Mouse (Mus musculus): ENCODE data around the gene Myh2. TPM values are rescaled to one million over a fixed set of nuclear protein-coding genes. Genes with fewer than 3 reads are reported as not detected.

Gene Myh2
- polyA plus RNA-seq, 1 experiment from 2014 or later = not detected

GRCm38 (mm10) chr11:67141031-67141430 is 29.8 kb upstream of the Myh2 start:
- no peak for ATAC-seq (ENCODE audit: insufficient read depth)

GRCm38 (mm10) chr11:67142047-67142446 is 28.8 kb upstream of the Myh2 start:
- H3K27me3 ChIP-seq (ENCODE audit: insufficient read depth, low read length) = no peaks in the 10 kb centered on the region
- no peak for TF ChIP-seq CTCF (IDR thresholded peaks at IDR 0.05; ENCODE audit: low read depth)
- no peak overlapping the region for H3K9ac ChIP-seq
- H3K4me3 ChIP-seq (ENCODE audit: low read depth, low read length) = no peak overlapping the region
- no peak for ATAC-seq (ENCODE audit: insufficient read depth)
- H3K4me2 ChIP-seq = no peak overlapping the region
- H3K27ac ChIP-seq (ENCODE audit: low read depth) = no peak overlapping the region
- no peaks in the 10 kb centered on the region for H3K4me1 ChIP-seq (ENCODE audit: insufficient read depth)
- no peaks in the 10 kb centered on the region for H3K36me3 ChIP-seq (ENCODE audit: insufficient read depth)
- WGBS = 32% methylated on average over 4 of the region's 4 CpGs
- H3K9me3 ChIP-seq (ENCODE audit: low read depth, low read length) = no peaks in the 10 kb centered on the region
- peak; percentile 9 for DNase-seq

More at GRCm38 (mm10) chr11:67141031-67141430, 29.8 kb upstream of the Myh2 start:
- H3K4me2 ChIP-seq = no peak overlapping the region
- no peak overlapping the region for H3K4me3 ChIP-seq (ENCODE audit: low read depth, low read length)
- no peak for TF ChIP-seq CTCF (IDR thresholded peaks at IDR 0.05; ENCODE audit: low read depth)
- H3K9me3 ChIP-seq (ENCODE audit: low read depth, low read length) = no peaks in the 10 kb centered on the region
- no peak overlapping the region for H3K27ac ChIP-seq (ENCODE audit: low read depth)
- DNase-seq = no peak
- no peak overlapping the region for H3K9ac ChIP-seq
- no peaks in the 10 kb centered on the region for H3K36me3 ChIP-seq (ENCODE audit: insufficient read depth)
- 58% methylated on average over 6 of the region's 6 CpGs for WGBS
- no peaks in the 10 kb centered on the region for H3K27me3 ChIP-seq (ENCODE audit: insufficient read depth, low read length)
- H3K4me1 ChIP-seq (ENCODE audit: insufficient read depth) = no peaks in the 10 kb centered on the region

GRCm38 (mm10) chr11:67143065-67143464 is 27.8 kb upstream of the Myh2 start:
- no peak for DNase-seq
- WGBS = 78% methylated on average over 5 of the region's 5 CpGs
- no peak for TF ChIP-seq CTCF (IDR thresholded peaks at IDR 0.05; ENCODE audit: low read depth)
- Histone ChIP-seq H3K27me3 (ENCODE audit: insufficient read depth, low read length) (no peaks in the 10 kb centered on the region), H3K4me1 (ENCODE audit: insufficient read depth) (no peaks in the 10 kb centered on the region), H3K9ac (no peak overlapping the region), H3K9me3 (ENCODE audit: low read depth, low read length) (no peaks in the 10 kb centered on the region), H3K27ac (ENCODE audit: low read depth) (no peak overlapping the region), H3K4me3 (ENCODE audit: low read depth, low read length) (no peak overlapping the region), H3K4me2 (no peak overlapping the region), H3K36me3 (ENCODE audit: insufficient read depth) (no peaks in the 10 kb centered on the region)
- no peak for ATAC-seq (ENCODE audit: insufficient read depth)

- Histone ChIP-seq H3K27ac (ENCODE audit: low read depth) (no peak overlapping the region), H3K9ac (no peak overlapping the region), H3K27me3 (ENCODE audit: insufficient read depth, low read length) (no peaks in the 10 kb centered on the region), H3K4me2 (no peak overlapping the region), H3K36me3 (ENCODE audit: insufficient read depth) (no peaks in the 10 kb centered on the region), H3K9me3 (ENCODE audit: low read depth, low read length) (no peaks in the 10 kb centered on the region), H3K4me3 (ENCODE audit: low read depth, low read length) (no peak overlapping the region), H3K4me1 (ENCODE audit: insufficient read depth) (no peaks in the 10 kb centered on the region)
- no peak for TF ChIP-seq CTCF (IDR thresholded peaks at IDR 0.05; ENCODE audit: low read depth)
- ATAC-seq (ENCODE audit: insufficient read depth) = no peak
- no peak for DNase-seq
- 83% methylated on average over 4 of the region's 4 CpGs for WGBS
Observed at GRCm38 (mm10) chr11:67143863-67144498, 26.8 kb upstream of the Myh2 start.

GRCm38 (mm10) chr11:67144559-67145265 is 26.1 kb upstream of the Myh2 start:
- Histone ChIP-seq H3K36me3 (ENCODE audit: insufficient read depth) (no peaks in the 10 kb centered on the region), H3K9ac (no peak overlapping the region), H3K4me1 (ENCODE audit: insufficient read depth) (no peaks in the 10 kb centered on the region), H3K4me2 (no peak overlapping the region), H3K4me3 (ENCODE audit: low read depth, low read length) (no peak overlapping the region), H3K9me3 (ENCODE audit: low read depth, low read length) (no peaks in the 10 kb centered on the region), H3K27me3 (ENCODE audit: insufficient read depth, low read length) (no peaks in the 10 kb centered on the region), H3K27ac (ENCODE audit: low read depth) (no peak overlapping the region)
- DNase-seq (no peak), ATAC-seq (ENCODE audit: insufficient read depth) (no peak)
- WGBS = 65% methylated on average over 6 of the region's 6 CpGs
- no peak for TF ChIP-seq CTCF (IDR thresholded peaks at IDR 0.05; ENCODE audit: low read depth)

GRCm38 (mm10) chr11:67145482-67146408 is 25.1 kb upstream of the Myh2 start:
- TF ChIP-seq CTCF (IDR thresholded peaks at IDR 0.05; ENCODE audit: low read depth) = no peak
- no peak for DNase-seq
- no peaks in the 10 kb centered on the region for H3K9me3 ChIP-seq (ENCODE audit: low read depth, low read length)

More at GRCm38 (mm10) chr11:67145482-67146408, 25.1 kb upstream of the Myh2 start:
- H3K4me1 ChIP-seq (ENCODE audit: insufficient read depth) = no peaks in the 10 kb centered on the region
- H3K9ac ChIP-seq = no peak overlapping the region
- no peak overlapping the region for H3K4me2 ChIP-seq
- H3K27ac ChIP-seq (ENCODE audit: low read depth) = no peak overlapping the region
- H3K27me3 ChIP-seq (ENCODE audit: insufficient read depth, low read length) = no peaks in the 10 kb centered on the region
- whole genome bisulfite sequencing = 82% methylated on average over 5 of the region's 5 CpGs
- ATAC-seq (ENCODE audit: insufficient read depth) = no peak
- H3K4me3 ChIP-seq (ENCODE audit: low read depth, low read length) = no peak overlapping the region
- no peaks in the 10 kb centered on the region for H3K36me3 ChIP-seq (ENCODE audit: insufficient read depth)

Data from lung, embryonic 14.5 days (tissue).